Mouse (Mus musculus) neural tube, embryonic 14.5 days (tissue): Measurements from ENCODE around the gene Ror2. TPM values are rescaled to one million over a fixed set of nuclear protein-coding genes. Genes with fewer than 3 reads are reported as not detected.

ENCODE experiments used
- ATAC-seq: fragments of 200-750 bp; cut with Nextera tagmentation; 2 replicates; pipeline ENCODE4 v1.8.0; 2017; ENCODE audit warnings: low read depth, mild to moderate bottlenecking, moderate TSS enrichment, moderate library complexity
- H3K27ac ChIP-seq: fragments of 300-500 bp; sonication (generic); 2 replicates; pipeline ENCODE4 v1.5.1; 2014; ENCODE audit warnings: low read depth, mild to moderate bottlenecking, control low read depth, low read length, moderate library complexity, mixed read lengths
- H3K27me3 ChIP-seq: fragments of 300-500 bp; sonication (generic); 2 replicates; pipeline ENCODE4 v1.6.1; 2014; ENCODE audit warnings: low read length; ENCODE audit not compliant: control insufficient read depth, insufficient read depth
- H3K36me3 ChIP-seq: fragments of 300-500 bp; sonication (generic); 2 replicates; pipeline ENCODE4 v1.6.1; 2014; ENCODE audit warnings: low read length, mixed read lengths; ENCODE audit not compliant: control insufficient read depth, insufficient read depth
- H3K4me1 ChIP-seq: fragments of 300-500 bp; sonication (generic); 2 replicates; pipeline ENCODE4 v1.6.1; 2014; ENCODE audit warnings: low read length; ENCODE audit not compliant: control insufficient read depth, insufficient read depth
- H3K4me2 ChIP-seq: fragments of 300-500 bp; sonication (generic); 2 replicates; pipeline ENCODE4 v1.6.1; 2014; ENCODE audit warnings: mild to moderate bottlenecking, low read depth, low read length, control low read depth
- H3K4me3 ChIP-seq: fragments of 300-500 bp; sonication (generic); 2 replicates; pipeline ENCODE4 v1.5.1; 2014; ENCODE audit warnings: low read depth, low read length, control low read depth, mixed read lengths
- H3K9ac ChIP-seq: fragments of 300-500 bp; sonication (generic); replicated peaks from 2 replicates; pipeline ENCODE4 v1.6.1; 2014; ENCODE audit warnings: low read depth, mild to moderate bottlenecking, control low read depth, low read length, mixed read lengths
- H3K9me3 ChIP-seq: fragments of 300-500 bp; sonication (generic); 2 replicates; pipeline ENCODE4 v1.6.1; 2016; ENCODE audit warnings: low read length; ENCODE audit not compliant: control insufficient read depth
- WGBS: fragments of 180-500 bp; shearing (Covaris S2); extraction: QIAGEN DNeasy Blood & Tissue Kit; methylation state at CpG from one replicate; pipeline ENCODE4 v1.1.7; 2014; 5-methylcytosine and 5-hydroxymethylcytosine counted together
- polyA plus RNA-seq: library from polyadenylated mRNA; unstranded; fragments of >200 nt; fragmentation: Nextera tagmentation; extraction: Ambion mirVana; gene quantifications from 2 replicates; pipeline ENCODE4 v1.2.1, GENCODE M21; 2014

Ror2 gene
- polyA plus RNA-seq, 1 experiment from 2014 or later, result 1.1 TPM

DNA sequence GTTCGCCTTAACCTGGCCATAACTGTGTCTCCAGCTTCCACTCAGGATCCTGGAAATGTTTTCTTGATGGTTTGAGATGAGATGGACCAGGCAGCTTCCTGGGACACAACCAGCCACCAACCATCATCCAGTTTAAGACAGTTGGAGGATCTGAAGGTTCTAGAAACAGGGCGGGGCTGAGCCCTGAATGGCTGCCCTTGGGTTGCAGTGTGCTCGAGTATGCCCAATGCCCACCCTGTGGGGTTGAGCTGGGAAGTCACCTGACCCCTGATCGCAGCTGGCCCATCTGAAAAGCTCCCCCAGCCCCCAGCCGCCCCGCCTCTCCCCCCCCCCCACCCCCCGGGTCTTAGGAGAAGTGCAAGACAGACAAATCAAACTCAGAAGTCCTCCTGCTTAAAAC lies 89.2 kb downstream of the Ror2 start:
- no peak for ATAC-seq
- Histone ChIP-seq H3K27ac (no peak overlapping the region), H3K27me3 (0 out of 2 replicates have a peak, but pooled peaks cover 3% of the 10 kb centered on the region), H3K4me2 (no peak overlapping the region), H3K4me3 (no peak overlapping the region), H3K36me3 (no peaks in the 10 kb centered on the region), H3K9me3 (no peaks in the 10 kb centered on the region), H3K4me1 (peaks cover under 1% of the 10 kb centered on the region; the same call in 1 of the 2 replicates), H3K9ac (no peak overlapping the region)
- WGBS, result 67% methylated on average over 5 of the region's 7 CpGs

- Histone ChIP-seq H3K4me1 (no peaks in the 10 kb centered on the region), H3K4me3 (no peak overlapping the region), H3K9me3 (no peaks in the 10 kb centered on the region), H3K27me3 (0 out of 2 replicates have a peak, but pooled peaks cover 3% of the 10 kb centered on the region), H3K4me2 (no peak overlapping the region), H3K36me3 (no peaks in the 10 kb centered on the region), H3K9ac (no peak overlapping the region), H3K27ac (no peak overlapping the region)
- no peak for ATAC-seq
- 71% methylated on average over 6 of the region's 6 CpGs for WGBS
These were observed 89.8 kb downstream of the Ror2 start for GRCm38 (mm10) chr13:53195951-53196677.

- ATAC-seq, result no peak
- Histone ChIP-seq H3K9me3 (no peaks in the 10 kb centered on the region), H3K36me3 (no peaks in the 10 kb centered on the region), H3K4me1 (no peaks in the 10 kb centered on the region), H3K4me2 (no peak overlapping the region), H3K9ac (no peak overlapping the region), H3K27me3 (0 out of 2 replicates have a peak, but pooled peaks cover 3% of the 10 kb centered on the region), H3K27ac (no peak overlapping the region), H3K4me3 (no peak overlapping the region)
- 75% methylated on average over 15 of the region's 15 CpGs for WGBS
These were observed 91.6 kb downstream of the Ror2 start for GRCm38 (mm10) chr13:53194306-53194705.

DNA sequence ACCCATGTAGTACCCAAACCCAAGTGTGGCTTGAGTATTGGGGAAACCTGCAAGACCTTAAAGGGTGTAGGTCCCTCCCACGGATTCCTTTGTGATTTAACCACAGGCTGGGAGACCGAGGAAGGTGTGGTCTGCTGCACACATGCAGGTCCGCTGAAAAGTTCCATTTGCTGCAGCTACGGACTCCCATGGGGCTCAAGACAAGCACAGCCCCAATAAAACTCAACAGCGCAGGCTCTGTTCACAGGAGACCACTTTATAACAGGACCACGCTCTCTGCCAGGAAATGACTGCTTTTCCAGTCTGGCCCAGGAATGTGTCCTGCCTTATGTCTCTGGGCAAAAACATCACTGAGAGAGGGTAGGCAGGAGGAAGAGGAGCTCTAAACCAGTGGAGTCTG lies 92.2 kb downstream of the Ror2 start:
- H3K9ac ChIP-seq, result no peak overlapping the region
- H3K27ac ChIP-seq, result no peak overlapping the region
- 15% methylated on average over 6 of the region's 6 CpGs for WGBS
- no peak for ATAC-seq
- H3K27me3 ChIP-seq, result no peaks in the 10 kb centered on the region
- H3K9me3 ChIP-seq, result no peaks in the 10 kb centered on the region
- H3K4me1 ChIP-seq, result no peaks in the 10 kb centered on the region
- H3K4me2 ChIP-seq, result no peak overlapping the region
- H3K4me3 ChIP-seq, result no peak overlapping the region
- H3K36me3 ChIP-seq, result no peaks in the 10 kb centered on the region

GRCm38 (mm10) chr13:53192286-53192685 lies 93.6 kb downstream of the Ror2 start:
- Histone ChIP-seq H3K27me3 (no peaks in the 10 kb centered on the region), H3K4me1 (no peaks in the 10 kb centered on the region), H3K36me3 (no peaks in the 10 kb centered on the region), H3K4me2 (no peak overlapping the region), H3K27ac (no peak overlapping the region), H3K9ac (no peak overlapping the region), H3K9me3 (no peaks in the 10 kb centered on the region), H3K4me3 (no peak overlapping the region)
- ATAC-seq, result no peak
- 91% methylated on average over 6 of the region's 6 CpGs for WGBS

- 75% methylated on average over 7 of the region's 7 CpGs for WGBS
- H3K4me1 ChIP-seq, result no peaks in the 10 kb centered on the region
These were observed 94.3 kb downstream of the Ror2 start for GRCm38 (mm10) chr13:53191657-53192056.

DNA sequence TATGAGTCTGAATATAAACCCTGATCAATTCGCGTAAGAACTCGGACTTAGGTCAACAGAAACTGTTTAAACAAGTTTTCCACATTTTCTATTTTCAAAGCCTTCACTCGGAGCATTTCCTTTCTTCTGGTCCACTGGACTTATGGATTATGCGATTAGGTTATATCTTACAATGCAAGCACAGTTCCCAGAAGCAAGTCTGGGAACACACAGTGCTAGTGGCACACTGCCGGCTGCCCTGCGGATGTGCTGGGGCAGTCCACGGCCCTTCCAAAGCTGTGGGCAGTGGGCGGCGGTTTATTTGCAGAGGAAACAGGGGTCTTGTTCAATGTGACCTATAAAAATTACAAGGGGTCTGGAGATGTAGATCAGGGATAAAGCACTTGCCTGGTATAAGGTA lies 97.0 kb downstream of the Ror2 start:
- H3K27me3 ChIP-seq, result no peaks in the 10 kb centered on the region
- ATAC-seq, result no peak
- 73% methylated on average over 10 of the region's 10 CpGs for WGBS
- H3K4me1 ChIP-seq, result no peaks in the 10 kb centered on the region
- H3K4me2 ChIP-seq, result no peak overlapping the region
- H3K9me3 ChIP-seq, result no peaks in the 10 kb centered on the region
- H3K27ac ChIP-seq, result no peak overlapping the region
- H3K9ac ChIP-seq, result no peak overlapping the region
- no peaks in the 10 kb centered on the region for H3K36me3 ChIP-seq
- H3K4me3 ChIP-seq, result no peak overlapping the region

More at GRCm38 (mm10) chr13:53191657-53192056, 94.3 kb downstream of the Ror2 start:
- Histone ChIP-seq H3K4me2 (no peak overlapping the region), H3K36me3 (no peaks in the 10 kb centered on the region), H3K9me3 (no peaks in the 10 kb centered on the region), H3K4me3 (no peak overlapping the region), H3K9ac (no peak overlapping the region), H3K27me3 (no peaks in the 10 kb centered on the region), H3K27ac (no peak overlapping the region)
- ATAC-seq, result no peak

DNA sequence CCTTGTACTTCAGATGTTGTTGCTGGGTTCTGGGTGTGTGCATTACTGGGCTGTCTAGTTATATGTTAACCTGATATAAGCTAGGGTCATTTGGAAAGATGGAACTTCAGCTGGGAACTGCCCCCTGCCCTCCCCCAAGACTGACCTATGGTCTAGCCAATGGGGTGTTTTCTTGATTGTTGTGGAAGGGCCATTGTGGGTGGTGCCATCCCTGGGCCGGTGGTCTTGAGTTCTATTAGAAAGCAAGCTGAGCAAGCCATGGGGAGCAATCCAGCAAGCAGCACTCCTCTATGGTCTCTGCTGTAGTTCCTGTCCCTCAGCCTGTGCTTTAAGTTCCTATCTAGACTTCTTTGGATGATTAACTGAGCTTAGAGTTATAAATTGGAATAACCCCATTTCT lies 101.1 kb downstream of the Ror2 start:
- H3K36me3 ChIP-seq, result no peaks in the 10 kb centered on the region
- H3K4me2 ChIP-seq, result no peak overlapping the region
- no peaks in the 10 kb centered on the region for H3K27me3 ChIP-seq
- no peaks in the 10 kb centered on the region for H3K9me3 ChIP-seq
- no peak for ATAC-seq
- 85% methylated on average over 1 of the region's 1 CpGs for WGBS
- no peaks in the 10 kb centered on the region for H3K4me1 ChIP-seq
- H3K9ac ChIP-seq, result no peak overlapping the region
- H3K4me3 ChIP-seq, result no peak overlapping the region
- no peak overlapping the region for H3K27ac ChIP-seq

- Histone ChIP-seq H3K27me3 (no peaks in the 10 kb centered on the region), H3K36me3 (no peaks in the 10 kb centered on the region), H3K4me2 (no peak overlapping the region), H3K9me3 (no peaks in the 10 kb centered on the region), H3K4me1 (0 out of 2 replicates have a peak, but pooled peaks cover 1% of the 10 kb centered on the region), H3K9ac (no peak overlapping the region), H3K4me3 (no peak overlapping the region), H3K27ac (no peak overlapping the region)
- 64% methylated on average over 5 of the region's 5 CpGs for WGBS
- no peak for ATAC-seq
These were observed 101.8 kb downstream of the Ror2 start for GRCm38 (mm10) chr13:53184149-53184548.
